Mouse (Mus musculus): ENCODE measurements around the gene Ptn. TPM values are rescaled to one million over a fixed set of nuclear protein-coding genes. Genes with fewer than 3 reads are reported as not detected.

Gene Ptn
- total RNA-seq, 2 experiments from 2014 or later: 1.9 to 2.1 TPM

DNA sequence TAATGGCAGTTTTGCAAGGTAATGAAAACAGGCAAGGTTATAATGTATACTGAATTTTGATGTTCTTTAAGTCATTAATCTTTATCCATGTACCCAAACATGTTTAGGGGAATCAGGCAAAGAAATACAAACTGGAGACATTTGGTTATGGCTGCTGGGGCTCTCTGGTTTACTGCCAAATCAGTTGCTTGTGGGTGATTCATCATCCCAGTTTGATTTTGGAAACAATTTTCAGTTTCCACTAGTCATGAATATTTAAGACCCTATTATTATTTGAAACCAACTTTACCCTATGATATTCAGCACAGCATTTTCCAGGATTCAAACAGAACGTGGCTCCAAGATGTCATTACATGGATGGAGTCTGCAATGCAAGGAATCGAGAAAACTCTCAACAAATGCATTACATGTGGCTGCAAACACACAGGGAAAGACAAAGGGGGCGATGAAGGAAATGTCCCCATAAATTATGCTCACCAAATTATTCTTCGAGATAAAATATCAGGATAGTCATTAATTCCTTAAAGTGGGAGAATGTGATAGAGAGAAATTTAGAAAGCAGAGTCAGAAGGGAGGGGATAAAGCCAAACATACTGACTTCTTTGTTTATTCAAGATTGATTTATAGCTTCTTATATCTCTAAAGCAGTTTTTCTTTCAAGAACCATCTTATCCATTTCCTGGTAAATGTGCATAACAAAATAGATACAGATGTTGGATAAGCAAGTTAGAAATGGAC lies 8.4 kb upstream of the Ptn start:
- no peak for DNase-seq
- intact Hi-C loops (cut with DNase I): no loop called here

DNA sequence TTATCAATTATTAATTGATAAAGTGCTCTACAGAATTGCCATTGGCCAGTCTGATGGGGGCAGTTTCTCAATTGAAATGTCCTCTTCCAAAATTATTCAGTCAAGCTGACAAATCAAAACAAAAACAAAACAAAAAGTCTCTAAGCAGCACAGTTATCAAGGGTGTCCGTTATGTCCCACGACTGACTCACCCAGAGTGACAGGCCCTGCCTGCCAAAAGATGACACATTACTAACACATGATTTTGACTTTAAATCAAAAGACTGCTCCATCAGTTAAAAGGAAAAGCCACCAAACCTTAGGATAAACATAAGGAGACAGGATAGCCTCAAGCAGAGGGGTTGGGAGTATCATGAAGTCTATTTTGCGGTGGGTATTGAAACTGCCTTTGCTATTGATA lies 6.6 kb upstream of the Ptn start:
- intact Hi-C loops (cut with DNase I): no loop called here
- no peak for DNase-seq

DNA sequence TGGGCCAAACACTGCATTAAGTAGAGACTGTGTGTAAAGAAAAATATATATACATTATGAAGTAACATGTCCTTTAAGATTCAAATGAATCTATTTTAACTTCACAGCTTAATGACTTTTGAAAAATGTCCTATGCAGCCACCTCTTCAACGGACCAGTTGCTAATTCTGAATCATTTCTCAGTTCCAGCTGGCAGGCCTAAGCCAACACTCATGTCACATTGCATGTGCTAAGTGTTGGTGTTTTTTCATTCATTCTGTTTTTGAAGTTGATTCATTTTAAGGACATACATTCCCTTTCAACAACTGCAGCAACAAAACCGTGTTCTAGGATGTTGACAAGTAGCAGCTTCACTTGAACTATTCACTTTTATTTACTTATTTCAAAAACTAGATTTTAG lies 6.0 kb upstream of the Ptn start:
- no peak for DNase-seq
- intact Hi-C loops (cut with DNase I): no loop called here

DNA sequence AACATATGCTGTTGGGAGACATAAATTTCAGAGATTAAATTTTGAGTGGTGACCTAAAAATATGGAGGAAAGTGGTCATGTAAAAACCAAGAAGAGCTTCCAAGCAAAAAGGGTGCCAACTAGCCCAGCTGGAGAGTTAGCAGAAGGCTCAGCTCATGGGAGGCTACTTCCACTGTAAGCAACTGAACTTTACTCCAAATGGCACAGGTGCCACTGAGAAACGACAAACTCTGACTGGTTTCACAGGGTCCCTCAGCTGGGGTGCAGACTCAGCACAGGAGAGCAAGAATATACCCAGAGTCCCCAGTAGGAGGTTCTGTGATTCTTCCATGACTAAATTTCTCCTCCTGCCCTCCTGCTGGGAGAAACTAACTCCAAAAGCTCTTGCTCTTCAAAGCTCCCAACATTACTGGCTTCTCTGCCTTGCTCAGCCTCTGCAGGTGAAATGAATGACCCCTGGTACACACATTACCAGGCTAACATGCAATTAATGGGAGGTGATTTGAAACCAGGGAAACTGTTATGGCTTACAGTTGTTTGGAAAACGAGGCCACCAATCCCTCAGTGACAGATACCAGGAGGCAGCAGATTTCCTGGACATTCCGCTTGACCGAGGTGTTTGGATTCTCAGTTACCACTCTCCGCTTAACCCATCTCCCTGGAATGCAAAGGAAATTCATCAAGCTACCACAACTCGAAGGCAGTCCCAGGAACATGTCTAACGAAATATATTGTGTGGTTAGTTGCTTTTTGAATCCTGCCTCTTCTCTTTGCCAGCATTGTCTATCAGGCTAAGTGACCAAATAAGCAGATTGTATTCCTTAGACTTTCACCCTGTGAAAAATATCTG lies 2.9 kb upstream of the Ptn start:
- no peak for DNase-seq
- intact Hi-C loops (cut with DNase I): no loop called here

DNA sequence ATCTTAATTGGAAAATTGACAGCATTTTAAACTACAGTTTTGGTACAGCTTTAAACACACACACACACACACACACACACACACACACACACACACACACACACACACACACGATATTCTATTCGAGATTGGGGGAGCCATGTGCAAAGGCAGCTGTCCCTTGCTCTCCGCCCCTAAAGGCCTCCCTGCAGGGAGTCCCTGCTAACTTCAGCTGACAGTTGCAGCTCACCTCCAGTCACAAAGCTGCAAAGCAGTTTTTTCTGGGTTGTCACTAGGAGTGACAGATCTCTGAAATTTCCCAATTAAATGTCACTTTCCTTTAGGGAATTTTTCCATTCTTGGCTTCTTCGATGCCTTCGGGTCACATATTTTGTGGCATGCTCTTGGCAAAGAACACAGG lies 428 bp upstream of the Ptn start:
- intact Hi-C loops (cut with DNase I): no loop called here
- DNase-seq: no peak

DNA sequence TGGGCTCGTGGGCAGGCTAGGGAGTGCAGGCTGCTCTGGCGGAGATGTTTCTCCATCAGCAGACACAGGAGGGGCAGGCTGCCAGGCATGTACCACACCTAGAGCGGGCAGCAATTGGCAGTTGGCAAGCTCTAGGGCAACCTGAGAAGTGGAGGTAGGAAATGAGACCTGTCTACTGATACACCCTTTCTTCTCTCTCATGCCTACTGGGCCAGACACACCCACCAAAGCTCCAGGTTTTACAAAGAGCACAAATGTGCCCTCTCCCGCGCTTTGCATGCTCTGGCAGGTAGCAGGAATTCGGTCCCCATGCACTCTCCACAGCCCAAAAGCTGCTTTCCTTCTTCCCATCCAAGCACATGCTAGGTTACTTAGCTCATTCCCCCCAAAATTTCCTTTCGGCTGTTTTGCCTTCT lies 701 bp downstream of the Ptn start:
- intact Hi-C loops (cut with DNase I): no loop called here
- DNase-seq: no peak

DNA sequence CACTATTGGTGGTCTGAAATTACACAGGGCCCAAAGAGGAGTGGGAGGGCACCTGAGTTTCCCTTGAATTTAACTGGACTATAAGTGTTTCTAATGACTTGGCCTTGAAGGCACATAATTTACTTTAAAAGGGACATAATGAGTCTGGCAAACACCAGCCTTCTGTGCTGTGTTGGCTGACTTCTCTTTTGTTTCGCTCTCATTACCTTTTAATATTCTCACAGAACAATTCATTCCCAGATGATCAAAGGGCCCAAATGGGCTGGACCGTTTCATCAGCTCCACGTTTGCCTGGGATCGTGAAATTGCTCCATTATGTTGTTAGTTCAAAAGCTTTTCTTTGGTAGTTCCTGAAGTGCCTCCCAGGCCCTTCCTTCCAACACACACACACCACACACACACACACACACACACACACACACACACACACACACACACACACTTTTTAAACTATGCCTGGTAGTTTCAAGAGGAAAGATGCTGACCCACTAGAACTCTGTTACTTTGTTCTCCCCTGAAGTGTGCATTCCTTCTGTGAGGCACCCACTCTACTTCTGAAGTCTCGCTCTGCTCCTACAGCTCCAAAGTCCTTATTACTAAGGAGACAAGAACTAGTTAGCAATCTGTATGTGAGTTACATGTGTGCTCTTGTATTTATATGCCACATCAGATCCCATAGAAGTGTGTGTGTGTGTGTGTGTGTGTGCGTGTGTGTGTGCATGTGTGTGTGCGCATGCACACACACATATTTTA lies 1.5 kb downstream of the Ptn start:
- intact Hi-C loops (cut with DNase I): no loop called here
- no peak for DNase-seq

DNA sequence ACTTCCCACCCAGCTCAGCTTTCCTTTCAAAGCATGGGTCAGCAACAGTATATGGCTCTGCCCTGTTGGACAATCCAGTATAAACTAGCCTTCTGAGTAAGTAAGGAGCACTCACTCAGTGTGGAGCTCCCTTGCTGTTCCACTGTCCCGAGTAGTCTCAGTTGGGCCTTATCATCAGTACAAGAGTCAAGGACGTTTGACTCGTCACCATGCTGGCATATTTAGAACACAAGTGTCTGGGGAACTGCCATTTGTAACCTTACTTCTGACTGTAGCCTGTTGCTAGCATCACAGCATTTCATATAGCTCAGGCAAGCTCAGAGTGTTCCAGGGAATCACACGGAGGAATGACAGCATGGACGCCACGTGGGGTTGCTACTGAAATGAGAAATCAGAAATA lies 3.1 kb downstream of the Ptn start:
- DNase-seq: no peak
- intact Hi-C loops (cut with DNase I): no loop called here

DNA sequence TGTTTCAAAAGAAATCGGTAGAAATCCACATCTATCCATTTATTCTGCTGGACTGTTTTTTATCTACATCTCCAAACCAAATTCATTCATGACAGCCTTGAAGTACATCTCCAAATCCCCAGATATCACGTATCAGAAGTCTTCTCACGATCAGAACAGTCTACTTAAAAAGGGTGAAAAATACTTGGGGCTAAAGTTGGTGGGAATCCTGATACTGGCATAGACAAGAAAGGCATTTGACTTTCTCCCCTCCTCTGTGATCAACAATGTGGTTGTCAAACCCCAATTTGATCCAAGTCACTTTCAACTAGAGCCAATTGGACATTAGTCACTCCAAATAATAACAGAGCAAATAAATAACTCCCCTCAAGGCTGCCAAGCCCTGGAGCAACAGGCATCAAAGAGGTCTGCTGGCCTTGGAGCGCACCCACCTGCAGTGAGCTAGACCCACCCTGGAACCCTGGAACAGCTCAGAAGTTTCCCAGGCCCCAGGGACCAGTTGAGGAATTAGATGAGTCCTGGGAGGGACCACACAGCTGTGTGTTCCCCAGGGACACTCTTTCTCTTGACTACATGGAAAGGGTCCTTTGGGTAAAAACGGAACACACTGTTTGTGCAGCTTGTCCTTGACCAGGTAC lies 9.6 kb downstream of the Ptn start:
- DNase-seq: no peak
- intact Hi-C loops (cut with DNase I): no loop called here

DNA sequence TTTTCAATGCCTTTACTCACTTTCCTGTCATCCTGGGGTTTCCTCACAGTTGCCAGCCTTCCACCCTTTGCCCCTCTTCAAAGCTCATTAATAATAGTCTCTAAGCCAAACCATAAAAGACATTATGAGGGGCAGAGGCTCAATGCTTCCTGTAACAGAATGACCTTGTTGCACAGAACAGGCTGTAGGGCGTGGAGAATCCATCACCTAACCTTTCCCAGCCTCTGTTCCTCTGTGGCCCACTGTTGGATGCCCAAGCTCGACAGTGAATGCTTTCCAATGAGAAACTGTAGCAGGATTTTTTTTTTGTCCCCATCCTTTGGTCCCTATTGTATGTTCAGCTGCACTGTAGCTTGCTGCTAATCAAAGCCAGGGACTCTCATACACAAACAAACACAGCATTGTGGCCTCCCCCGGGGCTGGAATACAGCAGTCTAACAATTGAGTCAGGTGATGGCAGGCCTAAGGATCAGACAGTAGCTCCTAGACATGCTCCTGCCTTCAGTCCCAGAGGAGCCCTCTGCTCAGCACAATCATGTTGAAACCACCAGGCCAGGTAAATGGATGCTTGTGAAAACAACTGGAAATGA lies 12.9 kb downstream of the Ptn start:
- intact Hi-C loops (cut with DNase I): no loop called here
- no peak for DNase-seq

DNA sequence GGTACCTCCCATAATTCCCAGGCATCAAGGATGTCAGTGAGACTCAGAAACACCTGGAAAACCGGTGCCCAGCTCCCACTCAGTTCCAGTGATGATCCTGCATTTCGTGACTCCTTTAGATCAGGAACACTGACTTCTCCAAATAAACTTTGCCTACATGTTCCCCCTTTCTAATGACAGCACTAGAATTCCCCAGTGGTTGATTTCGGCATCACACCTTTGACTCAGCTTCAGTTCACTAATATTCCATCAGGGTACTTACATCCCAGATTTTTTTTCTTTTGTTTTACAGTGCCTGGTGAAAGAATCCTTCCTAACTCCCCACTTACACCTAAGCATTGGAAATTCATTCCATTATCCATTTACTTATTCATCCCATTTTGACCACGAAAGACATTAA lies 15.5 kb downstream of the Ptn start:
- intact Hi-C loops (cut with DNase I): no loop called here
- DNase-seq: no peak

DNA sequence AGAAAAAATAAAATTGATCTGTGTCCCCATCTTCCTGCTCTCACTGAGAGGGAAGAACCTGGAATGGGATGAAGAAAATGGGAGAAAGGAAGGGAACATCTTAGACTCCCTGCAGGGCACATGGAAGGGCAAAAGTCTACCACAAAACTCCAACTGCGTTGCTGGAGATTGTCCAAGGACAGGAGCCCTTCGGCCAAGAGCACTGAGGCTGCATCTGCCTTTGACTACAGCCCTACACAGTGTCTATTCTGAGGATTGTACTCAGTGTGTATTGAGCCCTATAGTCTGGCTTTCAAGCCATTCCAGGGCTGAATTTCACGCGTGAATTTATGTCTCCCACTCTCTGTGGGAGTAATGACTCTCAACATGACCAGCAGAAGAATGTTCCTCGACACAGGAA lies 16.2 kb downstream of the Ptn start:
- no peak for DNase-seq
- intact Hi-C loops (cut with DNase I): no loop called here

DNA sequence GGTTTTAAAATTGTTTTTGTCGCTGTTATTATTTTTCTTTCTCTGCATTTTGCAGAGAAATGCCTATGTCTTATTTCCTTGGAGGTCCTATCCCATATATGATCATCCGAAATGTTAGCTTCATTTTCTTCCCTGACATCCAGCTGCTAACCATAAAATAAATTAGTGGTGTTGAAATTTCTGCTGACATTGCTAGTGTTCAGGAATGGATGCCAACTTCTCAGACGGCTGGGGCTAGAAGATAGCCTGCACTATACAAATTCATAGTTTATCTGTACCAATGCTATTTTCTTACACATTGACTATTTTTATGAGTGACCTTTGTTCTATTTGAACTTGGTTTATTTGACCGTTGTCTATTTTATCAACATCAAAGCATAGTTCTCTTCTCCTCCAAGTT lies 20.8 kb downstream of the Ptn start:
- intact Hi-C loops (cut with DNase I): no loop called here
- no peak for DNase-seq

DNA sequence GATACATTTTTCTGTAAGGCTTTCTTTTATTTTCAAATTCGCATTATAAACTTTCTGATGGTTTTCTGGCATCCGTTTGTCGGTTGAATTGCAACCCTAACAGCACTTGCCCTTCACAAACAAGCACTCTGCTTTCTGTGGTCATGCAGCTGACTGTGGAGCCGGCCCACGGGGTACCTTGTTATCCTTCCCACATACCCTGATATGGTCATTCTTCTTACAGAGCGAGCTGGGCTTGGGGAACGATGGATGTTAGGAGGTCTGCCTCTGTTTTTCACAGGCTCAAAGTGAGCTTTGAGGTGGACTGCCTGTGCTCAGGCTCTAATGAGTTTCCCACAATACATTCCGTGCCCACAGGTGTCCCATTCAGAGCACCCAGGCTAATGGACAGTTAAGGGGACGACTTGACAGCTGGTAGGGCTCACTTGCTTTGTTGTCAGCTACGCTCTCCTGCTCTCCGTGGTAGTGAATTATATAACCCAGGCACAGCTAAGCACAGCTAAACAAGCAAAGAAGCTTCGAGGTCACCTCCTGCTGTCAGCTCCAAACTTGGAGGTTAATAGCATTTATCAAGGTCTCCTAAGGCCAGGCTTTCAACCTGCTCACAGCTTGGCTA lies 21.3 kb downstream of the Ptn start:
- intact Hi-C loops (cut with DNase I): no loop called here
- DNase-seq: no peak

DNA sequence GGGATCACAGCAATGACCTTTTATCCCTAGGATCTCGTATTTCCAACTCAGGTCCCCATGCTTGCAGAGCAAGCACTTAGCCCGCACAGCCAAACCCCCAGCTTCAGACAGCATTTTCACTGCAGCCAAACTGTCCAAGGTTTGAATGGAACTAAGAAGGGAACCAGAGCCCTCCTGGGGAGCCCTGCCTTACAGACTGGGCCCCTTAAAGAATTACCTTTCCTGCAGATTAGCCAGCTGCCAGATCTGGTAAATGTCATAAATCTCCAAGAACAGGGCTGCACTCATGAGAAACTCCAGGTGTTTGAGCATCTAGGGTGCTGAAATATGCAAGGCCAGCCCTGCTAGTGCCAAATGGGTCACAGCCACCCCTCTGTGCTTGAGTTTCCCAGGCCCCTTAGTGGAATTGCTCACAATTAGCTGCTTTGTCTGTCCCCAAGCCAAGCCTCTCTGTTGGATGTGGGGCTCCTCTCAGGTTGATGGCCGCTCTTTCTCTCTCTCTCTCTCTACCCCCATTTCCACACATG lies 25.3 kb downstream of the Ptn start:
- intact Hi-C loops (cut with DNase I): no loop called here
- no peak for DNase-seq

DNA sequence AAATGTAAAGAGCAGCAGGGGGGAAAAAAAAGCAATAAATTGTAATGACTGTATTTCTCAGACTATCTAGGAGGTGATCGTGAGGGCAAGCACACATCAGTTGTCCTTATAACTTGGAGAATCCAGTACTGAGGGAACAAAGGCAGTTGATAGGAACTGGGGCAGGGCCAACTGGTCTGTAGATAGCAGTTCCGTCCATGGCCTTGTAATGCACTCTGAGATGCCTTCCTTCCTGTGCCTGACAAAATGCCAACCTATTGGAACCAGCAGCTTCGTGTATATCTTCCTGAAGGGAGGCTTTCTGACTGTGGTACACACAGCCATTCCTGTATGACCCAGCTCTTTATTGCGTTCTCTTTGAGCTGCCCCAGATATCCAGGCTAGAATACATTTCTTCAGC lies 27.5 kb downstream of the Ptn start:
- no peak for DNase-seq
- intact Hi-C loops (cut with DNase I): no loop called here

DNA sequence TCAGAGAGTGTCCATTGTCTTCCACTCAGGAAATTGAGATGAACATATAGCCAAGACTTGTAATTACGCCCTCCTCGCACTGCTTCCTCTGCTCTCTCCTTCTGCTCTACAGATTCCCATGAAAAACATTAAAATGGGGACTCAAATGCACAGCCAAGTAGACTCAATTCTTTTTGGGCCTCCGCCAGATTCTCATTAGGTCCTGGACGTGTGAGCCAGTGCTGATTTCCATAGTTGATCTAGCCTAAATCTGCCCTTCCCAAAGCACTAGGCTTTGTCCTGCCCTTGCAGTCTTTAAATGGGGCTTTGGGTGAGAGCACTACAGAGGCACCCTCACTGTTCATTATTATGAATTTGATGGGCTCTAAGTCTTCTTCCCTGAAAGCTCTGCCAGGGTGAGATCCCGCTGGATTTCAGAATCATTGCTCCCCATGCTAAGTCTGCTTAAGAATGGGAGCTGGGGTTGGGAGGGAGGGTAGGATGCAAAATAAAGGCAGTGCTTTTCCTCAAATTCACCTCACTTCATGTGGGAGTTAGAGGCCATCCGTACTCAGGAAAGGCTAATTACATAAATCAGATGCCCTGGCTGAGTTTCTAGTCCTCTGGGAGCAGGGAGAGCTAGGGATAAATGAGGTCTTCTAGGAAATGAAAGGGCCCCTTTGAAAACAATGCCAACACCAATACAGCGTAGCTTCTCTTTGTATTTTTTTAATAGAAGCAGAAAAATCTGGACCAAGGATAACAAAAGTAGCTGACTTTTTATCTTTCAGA lies 32.3 kb downstream of the Ptn start:
- DNase-seq: no peak
- intact Hi-C loops (cut with DNase I): no loop called here

DNA sequence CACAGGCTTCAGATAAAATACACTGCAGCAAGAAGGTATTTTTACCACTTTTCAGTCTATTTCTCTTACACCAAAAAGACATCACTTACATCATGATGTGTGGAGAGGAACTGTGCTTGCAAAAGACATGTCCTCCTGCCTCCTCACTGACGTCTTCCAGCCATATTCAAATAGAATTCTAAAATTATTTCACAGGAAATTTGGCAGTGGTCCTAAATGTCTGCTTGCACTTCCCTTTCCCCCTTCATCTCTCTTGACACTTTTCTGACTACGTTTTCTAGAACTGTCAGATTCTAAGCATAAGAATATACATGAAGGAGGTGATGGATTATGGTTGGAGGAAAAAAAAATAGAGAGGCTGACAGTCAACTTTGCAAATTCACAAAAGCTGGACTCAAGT lies 33.0 kb downstream of the Ptn start:
- intact Hi-C loops (cut with DNase I): no loop called here
- DNase-seq: no peak

DNA sequence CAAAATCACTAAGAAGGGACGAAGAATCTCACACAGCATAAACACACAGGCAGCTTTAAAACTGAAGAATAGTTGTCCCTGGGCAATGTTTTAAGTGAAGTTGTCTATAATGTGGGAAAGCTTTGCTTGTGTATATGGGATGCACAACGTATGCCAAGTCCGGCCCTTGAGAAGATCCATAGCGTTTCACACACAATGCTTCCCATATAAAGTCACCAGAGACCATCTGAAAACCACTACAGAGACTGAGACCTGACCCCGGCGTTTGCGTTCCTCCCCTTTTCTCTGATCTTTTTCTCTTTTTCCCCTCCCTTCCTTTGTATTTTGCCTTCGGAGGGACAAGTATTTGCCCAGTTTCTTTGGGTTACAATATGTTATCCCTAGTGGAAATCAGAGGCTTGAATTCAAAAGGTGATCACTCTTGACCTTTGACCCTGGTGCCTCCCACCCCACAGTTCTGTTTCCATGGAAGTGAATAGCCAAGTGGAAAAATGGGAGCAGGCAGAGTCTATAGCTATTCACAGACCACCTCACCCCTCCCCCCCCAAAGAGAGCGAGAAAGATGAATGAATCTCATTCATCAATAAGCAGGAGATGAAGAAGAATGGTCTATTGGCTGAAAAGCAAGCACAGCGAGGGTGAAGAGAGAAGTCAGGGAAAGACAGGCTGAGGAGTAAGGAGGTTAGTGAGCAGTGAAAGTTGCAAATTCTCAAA lies 34.2 kb downstream of the Ptn start:
- intact Hi-C loops (cut with DNase I): no loop called here
- no peak for DNase-seq

All from gastrocnemius, postnatal 36 days (tissue).